Mouse (Mus musculus): Measurements from ENCODE around the gene Tmem158.

Tmem158 gene

GRCm38 (mm10) chr9:123245146-123245545 is 15.4 kb downstream of the Tmem158 start:
- no peak for DNase-seq (ENCODE audit: low spot score)

DNA sequence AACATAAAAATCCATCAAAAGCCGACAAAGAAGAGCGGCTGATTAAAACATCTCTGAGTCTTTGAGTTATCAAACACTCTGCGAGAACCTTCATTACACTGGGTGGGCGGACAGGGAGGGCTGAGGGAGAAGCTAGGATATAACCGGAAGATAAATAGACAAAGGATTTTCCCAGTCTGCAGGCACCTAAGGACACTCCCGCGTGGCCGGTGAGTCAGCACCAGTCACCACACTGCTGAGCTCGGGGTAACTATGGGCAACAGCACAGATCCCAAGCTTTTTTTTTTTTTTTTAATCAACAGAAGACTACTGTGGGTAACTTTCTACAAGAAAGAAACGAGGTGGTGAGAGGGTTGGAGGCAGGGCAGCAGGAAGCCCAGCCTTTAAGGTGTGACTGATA is 16.6 kb downstream of the Tmem158 start:
- no peak for DNase-seq (ENCODE audit: low spot score)

DNA sequence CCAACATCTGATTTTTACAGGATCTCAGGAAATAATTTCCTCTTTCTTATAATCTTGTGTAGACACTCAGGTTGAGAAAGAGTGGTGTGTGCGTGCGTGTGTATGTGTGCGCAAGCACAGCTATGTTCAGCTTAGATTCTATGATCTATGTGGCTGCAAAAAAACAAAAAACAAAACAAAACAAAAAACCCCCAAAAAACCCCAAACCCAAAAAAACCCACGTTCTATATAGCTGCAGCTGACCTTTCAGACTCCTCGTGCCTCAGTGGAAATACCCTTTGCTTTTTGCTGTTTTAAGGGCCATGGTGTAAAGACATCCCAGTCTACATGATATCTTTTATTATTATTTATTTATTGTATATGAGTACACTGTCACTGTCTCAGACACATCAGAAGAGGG is 19.4 kb downstream of the Tmem158 start:
- no peak for DNase-seq (ENCODE audit: low spot score)

- DNase-seq (ENCODE audit: low spot score): no peak
These were observed 19.8 kb downstream of the Tmem158 start for GRCm38 (mm10) chr9:123240751-123241150.

- DNase-seq (ENCODE audit: low spot score): no peak
These were observed 20.3 kb downstream of the Tmem158 start for GRCm38 (mm10) chr9:123240271-123240670.

DNA sequence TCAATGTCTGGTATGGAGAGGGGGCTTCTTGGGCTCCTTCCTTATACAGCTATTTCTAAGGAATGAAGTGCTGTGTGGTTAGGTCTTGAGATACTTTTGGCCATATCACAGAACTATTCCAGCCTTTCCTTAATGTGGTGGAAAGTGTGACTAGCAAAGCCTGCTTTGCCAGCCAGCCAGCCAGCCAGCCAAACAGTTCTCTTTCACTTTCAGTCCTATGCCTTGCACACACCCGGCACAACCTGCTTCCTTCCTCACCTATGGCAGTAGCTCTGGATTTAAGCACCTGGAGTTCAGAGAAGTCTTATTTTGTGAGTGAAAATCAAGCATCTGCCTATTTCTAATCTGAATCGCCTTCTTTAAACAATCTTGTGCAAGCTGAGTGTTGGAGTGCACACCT is 20.9 kb downstream of the Tmem158 start:
- no peak for DNase-seq (ENCODE audit: low spot score)

GRCm38 (mm10) chr9:123238256-123239045 is 22.1 kb downstream of the Tmem158 start:
- no peak for DNase-seq (ENCODE audit: low spot score)

DNA sequence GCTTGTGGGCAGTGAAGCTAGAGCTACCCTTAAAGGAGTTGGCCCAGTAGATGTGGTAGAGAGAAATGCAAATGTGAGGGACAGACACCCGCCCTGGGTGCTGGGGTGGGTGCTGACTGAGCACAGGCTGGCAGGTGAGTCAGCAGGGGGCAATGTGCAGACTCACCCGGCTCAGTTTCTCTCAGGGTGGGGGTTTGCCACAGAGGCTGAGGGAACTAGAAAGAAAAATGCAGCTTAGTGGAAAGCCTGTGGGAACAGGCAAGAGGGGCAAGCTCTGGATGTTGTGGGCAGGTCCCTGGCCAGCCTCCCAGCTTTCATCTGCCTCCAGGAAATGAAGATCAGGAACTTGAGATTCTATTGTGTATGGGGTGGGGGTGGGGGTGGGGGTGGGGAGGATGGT is 22.8 kb downstream of the Tmem158 start:
- DNase-seq (ENCODE audit: low spot score): no peak

GRCm38 (mm10) chr9:123235621-123236020 is 24.9 kb downstream of the Tmem158 start:
- DNase-seq (ENCODE audit: low spot score): no peak

DNA sequence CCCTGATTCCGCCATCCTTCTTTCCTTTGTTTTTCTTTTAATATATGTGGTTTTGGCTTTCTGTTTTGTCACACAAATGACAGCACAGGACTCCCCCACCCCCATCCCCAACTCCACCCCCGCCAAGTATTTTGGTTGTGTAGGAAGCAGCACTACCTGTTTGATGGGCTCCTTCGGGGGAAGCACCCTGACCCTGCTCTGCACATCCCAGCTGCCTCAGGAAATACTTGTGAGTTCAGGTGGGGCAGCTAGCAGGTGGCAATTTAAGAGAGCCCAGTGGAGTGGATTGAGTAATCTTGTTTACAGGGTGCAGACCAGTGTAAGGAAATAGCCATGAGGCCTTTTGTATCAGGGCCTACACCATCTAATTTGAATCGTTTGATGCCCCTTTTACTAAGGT is 30.7 kb downstream of the Tmem158 start:
- DNase-seq (ENCODE audit: low spot score): no peak

DNA sequence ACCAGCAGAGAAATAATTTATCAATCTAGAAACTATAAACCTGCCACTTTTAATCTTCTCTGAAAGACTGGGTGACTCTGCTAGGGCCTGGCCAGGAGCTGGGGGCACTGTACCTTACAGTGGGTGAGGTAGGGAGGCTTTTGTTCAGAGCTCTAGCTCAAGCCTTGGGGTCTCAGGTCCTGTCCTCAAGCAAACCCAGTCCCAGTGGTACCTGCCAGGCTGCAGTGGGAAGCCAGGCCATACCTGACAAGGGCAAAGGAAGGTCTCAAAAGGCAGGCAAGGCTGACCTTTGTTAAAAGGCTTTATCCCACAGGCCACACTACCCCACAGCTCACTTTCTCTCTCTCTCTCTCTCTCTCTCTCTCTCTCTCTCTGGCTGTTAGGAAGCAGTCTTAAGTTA is 31.9 kb downstream of the Tmem158 start:
- no peak for DNase-seq (ENCODE audit: low spot score)

GRCm38 (mm10) chr9:123227106-123227750 is 33.3 kb downstream of the Tmem158 start:
- no peak for DNase-seq (ENCODE audit: low spot score)

- no peak for DNase-seq (ENCODE audit: low spot score)
These were observed 35.6 kb downstream of the Tmem158 start for GRCm38 (mm10) chr9:123224863-123225431.

DNA sequence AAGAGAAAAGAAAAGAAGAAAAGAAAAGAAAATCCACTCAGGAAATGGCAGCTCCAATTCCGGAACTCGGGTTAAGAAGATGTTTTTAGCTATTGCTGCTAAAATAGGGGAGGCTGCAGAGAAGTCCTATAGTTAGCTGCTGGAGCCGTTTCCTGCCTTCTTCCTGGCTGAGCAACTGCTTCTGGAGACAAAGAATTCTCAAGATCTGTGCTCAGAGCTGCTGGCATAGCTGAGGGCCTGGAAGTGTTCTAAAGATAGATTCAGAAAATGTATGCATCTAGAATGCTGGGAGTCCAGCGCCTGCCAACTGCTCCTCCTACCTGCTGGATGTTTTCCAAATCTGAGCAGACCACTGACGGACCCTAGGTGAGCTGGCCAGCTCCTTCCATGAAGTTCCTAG is 40.7 kb downstream of the Tmem158 start:
- DNase-seq (ENCODE audit: low spot score): peak; percentile 12

- DNase-seq (ENCODE audit: low spot score): no peak
These were observed 44.7 kb downstream of the Tmem158 start, which contains the start of gene Cdcp1 for GRCm38 (mm10) chr9:123215621-123216440. TSS of gene Cdcp1 (minus strand) at chr9:123216038.

GRCm38 (mm10) chr9:123213371-123213770 is 47.2 kb downstream of the Tmem158 start:
- DNase-seq (ENCODE audit: low spot score): no peak

Data from layer of hippocampus, adult 11-12 months (tissue).